Mouse (Mus musculus): Measurements from ENCODE around the gene Galp. TPM values are rescaled to one million over a fixed set of nuclear protein-coding genes. Genes with fewer than 3 reads are reported as not detected.
A peak's percentile ranks its signal among the peaks of the same experiment; 100 is the strongest.
"Not testable (repeated sequence)": the region's sequence is repeated elsewhere in the genome, so short reads cannot be mapped to it uniquely, and the experiment has no call there.

The Galp gene
- polyA plus RNA-seq, 1 experiment, result not detected

- no peak for TF ChIP-seq CTCF (IDR thresholded peaks at IDR 0.05; ENCODE audit: insufficient read depth, low read length)
- TF ChIP-seq POLR2A (IDR thresholded peaks at IDR 0.05; ENCODE audit: borderline replicate concordance, extremely low read depth, low read depth, low read length), result no peak
- Histone ChIP-seq H3K4me1 (ENCODE audit: control insufficient read depth, insufficient read depth, low read length) (peaks cover 6% of the 10 kb centered on the region), H3K4me3 (replicated peaks; ENCODE audit: extremely low read depth, low read depth, low read length) (peak overlapping the region; percentile 79)
- WGBS, result under 1% methylated on average over 28 of the region's 28 CpGs
- no peak for DNase-seq
Observed at GRCm38 (mm10) chr7:6172674-6173244, 24.1 kb upstream of the Galp start.

- 73% methylated on average over 8 of the region's 8 CpGs for WGBS
- no peak for DNase-seq
- Histone ChIP-seq H3K4me3 (replicated peaks; ENCODE audit: extremely low read depth, low read depth, low read length) (no peak overlapping the region), H3K4me1 (ENCODE audit: control insufficient read depth, insufficient read depth, low read length) (peaks cover 6% of the 10 kb centered on the region)
- TF ChIP-seq CTCF (IDR thresholded peaks at IDR 0.05; ENCODE audit: insufficient read depth, low read length), result no peak
- no peak for TF ChIP-seq POLR2A (IDR thresholded peaks at IDR 0.05; ENCODE audit: borderline replicate concordance, extremely low read depth, low read depth, low read length)
Observed at GRCm38 (mm10) chr7:6173872-6174271, 23.0 kb upstream of the Galp start.

- DNase-seq; H3K4me3 ChIP-seq (replicated peaks; ENCODE audit: extremely low read depth, low read depth, low read length); H3K4me1 ChIP-seq (ENCODE audit: control insufficient read depth, insufficient read depth, low read length): not testable (repeated sequence)
- 48% methylated on average over 9 of the region's 9 CpGs for WGBS
Observed at GRCm38 (mm10) chr7:6174365-6174987, 22.4 kb upstream of the Galp start.

GRCm38 (mm10) chr7:6179013-6179412, 17.9 kb upstream of the Galp start:
- H3K4me3 ChIP-seq (replicated peaks; ENCODE audit: extremely low read depth, low read depth, low read length), result no peak overlapping the region
- H3K4me1 ChIP-seq (ENCODE audit: control insufficient read depth, insufficient read depth, low read length), result peaks cover 2% of the 10 kb centered on the region; the same call in 1 of the 2 replicates
- DNase-seq, result no peak
- TF ChIP-seq POLR2A (IDR thresholded peaks at IDR 0.05; ENCODE audit: borderline replicate concordance, extremely low read depth, low read depth, low read length) (no peak), CTCF (IDR thresholded peaks at IDR 0.05; ENCODE audit: insufficient read depth, low read length) (no peak)

- Histone ChIP-seq H3K4me3 (replicated peaks; ENCODE audit: extremely low read depth, low read depth, low read length) (no peak overlapping the region), H3K4me1 (ENCODE audit: control insufficient read depth, insufficient read depth, low read length) (no peaks in the 10 kb centered on the region)
- TF ChIP-seq POLR2A (IDR thresholded peaks at IDR 0.05; ENCODE audit: borderline replicate concordance, extremely low read depth, low read depth, low read length), result no peak
- TF ChIP-seq CTCF (IDR thresholded peaks at IDR 0.05; ENCODE audit: insufficient read depth, low read length), result no peak
- DNase-seq, result no peak
Observed at GRCm38 (mm10) chr7:6182882-6183281, 14.0 kb upstream of the Galp start.

GRCm38 (mm10) chr7:6183802-6184201, 13.1 kb upstream of the Galp start:
- no peak overlapping the region for H3K4me3 ChIP-seq (replicated peaks; ENCODE audit: extremely low read depth, low read depth, low read length)
- 93% methylated on average over 19 of the region's 19 CpGs for WGBS
- H3K4me1 ChIP-seq (ENCODE audit: control insufficient read depth, insufficient read depth, low read length), result no peaks in the 10 kb centered on the region
- no peak for DNase-seq
- TF ChIP-seq CTCF (IDR thresholded peaks at IDR 0.05; ENCODE audit: insufficient read depth, low read length), result no peak
- no peak for TF ChIP-seq POLR2A (IDR thresholded peaks at IDR 0.05; ENCODE audit: borderline replicate concordance, extremely low read depth, low read depth, low read length)

- H3K4me3 ChIP-seq (replicated peaks; ENCODE audit: extremely low read depth, low read depth, low read length), result no peak overlapping the region
- 82% methylated on average over 8 of the region's 8 CpGs for WGBS
- H3K4me1 ChIP-seq (ENCODE audit: control insufficient read depth, insufficient read depth, low read length), result no peaks in the 10 kb centered on the region
- no peak for DNase-seq
- no peak for TF ChIP-seq POLR2A (IDR thresholded peaks at IDR 0.05; ENCODE audit: borderline replicate concordance, extremely low read depth, low read depth, low read length)
- no peak for TF ChIP-seq CTCF (IDR thresholded peaks at IDR 0.05; ENCODE audit: insufficient read depth, low read length)
Observed at GRCm38 (mm10) chr7:6184521-6184920, 12.4 kb upstream of the Galp start.

GRCm38 (mm10) chr7:6185391-6185790, 11.5 kb upstream of the Galp start:
- TF ChIP-seq POLR2A (IDR thresholded peaks at IDR 0.05; ENCODE audit: borderline replicate concordance, extremely low read depth, low read depth, low read length) (no peak), CTCF (IDR thresholded peaks at IDR 0.05; ENCODE audit: insufficient read depth, low read length) (no peak)
- 80% methylated on average over 1 of the region's 1 CpGs for WGBS
- no peak for DNase-seq
- H3K4me3 ChIP-seq (replicated peaks; ENCODE audit: extremely low read depth, low read depth, low read length), result no peak overlapping the region
- H3K4me1 ChIP-seq (ENCODE audit: control insufficient read depth, insufficient read depth, low read length), result no peaks in the 10 kb centered on the region

- TF ChIP-seq POLR2A (IDR thresholded peaks at IDR 0.05; ENCODE audit: borderline replicate concordance, extremely low read depth, low read depth, low read length) (no peak), CTCF (IDR thresholded peaks at IDR 0.05; ENCODE audit: insufficient read depth, low read length) (no peak)
- no peak for DNase-seq
- Histone ChIP-seq H3K4me1 (ENCODE audit: control insufficient read depth, insufficient read depth, low read length) (no peaks in the 10 kb centered on the region), H3K4me3 (replicated peaks; ENCODE audit: extremely low read depth, low read depth, low read length) (no peak overlapping the region)
- WGBS, result 83% methylated on average over 2 of the region's 2 CpGs
Observed at GRCm38 (mm10) chr7:6186176-6186575, 10.7 kb upstream of the Galp start.

GRCm38 (mm10) chr7:6186756-6187155, 10.1 kb upstream of the Galp start:
- no peak for TF ChIP-seq CTCF (IDR thresholded peaks at IDR 0.05; ENCODE audit: insufficient read depth, low read length)
- TF ChIP-seq POLR2A (IDR thresholded peaks at IDR 0.05; ENCODE audit: borderline replicate concordance, extremely low read depth, low read depth, low read length), result no peak
- Histone ChIP-seq H3K4me3 (replicated peaks; ENCODE audit: extremely low read depth, low read depth, low read length) (no peak overlapping the region), H3K4me1 (ENCODE audit: control insufficient read depth, insufficient read depth, low read length) (no peaks in the 10 kb centered on the region)
- 79% methylated on average over 2 of the region's 2 CpGs for WGBS
- no peak for DNase-seq
